Mouse (Mus musculus): ENCODE measurements around the gene Prcd.
"Not testable (repeated sequence)": the region's sequence is repeated elsewhere in the genome, so short reads cannot be mapped to it uniquely, and the experiment has no call there.

Gene Prcd

GRCm38 (mm10) chr11:116668381-116668825 is 15.1 kb downstream of the Prcd start:
- no peak for DNase-seq (ENCODE audit: low read depth, low spot score)

DNA sequence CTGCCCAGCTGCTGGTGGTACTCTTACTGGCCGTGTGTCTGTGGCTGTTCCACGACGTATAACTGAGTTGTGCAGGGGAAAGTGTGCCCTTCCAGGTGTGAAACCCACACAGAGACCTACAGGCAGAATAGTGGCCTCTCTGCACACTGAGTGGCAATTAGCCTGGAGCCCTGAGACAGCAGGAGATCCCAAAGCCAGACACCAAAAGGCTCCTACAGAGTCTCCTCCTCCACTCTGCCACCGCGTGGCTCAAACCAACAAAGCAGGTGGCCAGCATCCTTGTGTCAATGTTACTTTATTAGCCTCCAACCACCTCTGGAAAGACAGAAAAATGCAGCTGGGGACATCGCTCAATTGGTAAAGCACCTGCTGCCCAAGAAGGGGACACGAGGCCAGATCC is 15.5 kb downstream of the Prcd start:
- no peak for DNase-seq (ENCODE audit: low read depth, low spot score)

GRCm38 (mm10) chr11:116669316-116669715 is 16.0 kb downstream of the Prcd start:
- no peak for DNase-seq (ENCODE audit: low read depth, low spot score)

DNA sequence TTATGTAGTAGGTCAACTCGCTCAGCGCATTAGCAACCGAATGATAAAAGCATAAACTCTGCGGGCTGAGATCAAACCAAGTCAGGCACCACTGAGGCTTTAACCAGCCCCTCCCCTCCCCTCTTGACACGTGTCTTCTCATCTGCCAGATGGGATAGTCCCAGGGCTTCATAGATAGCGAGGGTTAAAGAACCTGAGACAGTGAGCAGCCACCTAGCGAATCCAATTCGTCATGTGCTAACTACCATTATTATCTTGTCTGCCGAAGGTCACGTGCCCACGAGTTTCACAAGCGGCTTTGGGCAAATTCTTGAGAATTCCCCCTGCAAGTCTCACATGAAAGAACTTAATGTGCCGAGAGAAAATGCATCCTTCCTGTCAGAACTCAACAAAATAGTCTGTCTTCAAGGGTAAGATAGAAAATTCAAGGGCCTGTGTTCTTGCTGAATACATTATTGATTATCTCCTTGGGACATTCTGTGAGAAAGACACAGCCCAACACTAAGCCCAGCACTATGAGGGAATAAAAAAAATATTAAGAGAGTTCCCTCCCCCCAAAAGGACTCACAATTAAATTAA is 16.5 kb downstream of the Prcd start:
- DNase-seq (ENCODE audit: low read depth, low spot score), result no peak

DNA sequence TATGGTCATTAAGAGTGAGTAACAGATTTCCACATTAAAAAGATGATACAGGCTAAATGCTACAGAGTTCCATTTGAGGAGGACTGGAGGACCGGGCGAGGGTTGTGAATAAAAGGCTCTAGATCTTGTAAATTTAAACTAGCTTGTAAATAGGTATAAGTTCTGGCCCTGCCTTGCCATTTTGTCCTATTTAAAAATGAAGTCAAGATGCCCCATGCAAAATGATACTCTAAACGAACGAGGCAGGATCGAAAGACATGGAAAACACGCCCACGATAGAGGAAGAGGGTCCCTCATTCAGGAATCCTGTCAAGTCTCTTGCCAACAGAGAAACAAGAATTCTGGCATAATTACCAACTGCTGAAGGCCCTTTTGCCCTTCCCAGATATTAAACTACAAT is 17.1 kb downstream of the Prcd start:
- DNase-seq (ENCODE audit: low read depth, low spot score), result no peak

DNA sequence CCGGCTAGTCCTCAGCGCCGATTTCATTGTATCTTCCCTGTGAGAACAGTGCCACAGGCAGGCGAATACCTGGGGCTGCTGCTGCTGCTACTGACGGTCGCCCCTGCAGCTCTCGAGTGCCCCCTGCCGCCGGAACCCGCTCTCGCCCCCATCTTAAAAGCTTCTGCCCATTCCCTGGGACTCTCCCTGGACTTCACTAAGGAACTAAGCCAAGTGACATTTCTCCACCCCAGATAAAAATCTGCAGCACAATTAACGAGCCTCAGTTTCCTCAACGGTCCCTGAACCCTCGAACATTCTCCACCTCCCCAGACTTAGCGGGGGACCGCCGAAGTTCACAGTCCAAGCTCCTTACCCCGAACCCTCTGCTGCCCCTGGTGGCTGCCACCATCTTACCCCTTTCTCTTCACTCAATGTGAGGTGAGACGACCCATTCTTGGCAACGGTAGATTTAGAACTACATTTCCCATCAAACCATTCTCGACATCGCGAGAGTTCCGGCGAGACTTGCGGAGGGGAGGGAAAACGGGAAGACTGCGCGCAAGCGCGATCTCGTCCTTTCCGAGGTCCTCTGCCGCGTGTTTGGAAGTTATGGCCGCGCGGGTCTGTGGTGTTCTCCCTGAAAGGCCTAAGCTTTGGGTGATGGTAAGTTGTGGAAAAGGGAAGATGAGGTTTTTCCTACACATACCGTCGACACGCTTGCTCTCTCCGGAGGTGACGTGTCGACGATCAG is 17.9 kb downstream of the Prcd start:
- peak; percentile 99 for DNase-seq (ENCODE audit: low read depth, low spot score)

DNA sequence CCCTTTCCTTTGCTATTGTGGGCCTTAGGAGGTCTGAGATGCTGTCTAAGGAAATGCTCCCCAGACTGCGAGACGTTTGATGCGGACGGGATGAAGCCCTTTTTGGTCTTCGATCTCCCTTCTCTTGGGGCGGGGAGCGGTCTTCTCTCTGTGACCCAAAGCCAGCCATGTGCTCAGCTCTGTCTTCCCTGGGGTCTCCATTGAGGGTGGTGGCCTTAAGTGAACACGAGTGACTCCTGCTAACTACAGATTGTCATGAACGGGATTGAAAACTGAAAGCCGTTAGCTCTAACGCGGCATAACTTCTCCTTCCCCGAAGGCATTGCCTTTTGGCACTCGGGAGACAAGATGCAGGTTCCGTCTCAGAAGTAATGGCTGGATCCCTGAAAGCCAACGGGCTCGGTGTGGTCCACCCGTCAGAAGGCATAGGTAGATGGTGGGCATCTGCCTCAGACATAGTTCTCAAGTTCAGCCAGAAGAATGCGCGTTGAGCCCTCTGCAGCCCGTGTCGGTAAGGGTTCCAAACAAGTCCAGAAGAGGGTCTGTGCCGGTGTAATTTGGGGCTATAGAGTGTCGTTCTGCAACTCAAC is 18.6 kb downstream of the Prcd start:
- no peak for DNase-seq (ENCODE audit: low read depth, low spot score)

DNA sequence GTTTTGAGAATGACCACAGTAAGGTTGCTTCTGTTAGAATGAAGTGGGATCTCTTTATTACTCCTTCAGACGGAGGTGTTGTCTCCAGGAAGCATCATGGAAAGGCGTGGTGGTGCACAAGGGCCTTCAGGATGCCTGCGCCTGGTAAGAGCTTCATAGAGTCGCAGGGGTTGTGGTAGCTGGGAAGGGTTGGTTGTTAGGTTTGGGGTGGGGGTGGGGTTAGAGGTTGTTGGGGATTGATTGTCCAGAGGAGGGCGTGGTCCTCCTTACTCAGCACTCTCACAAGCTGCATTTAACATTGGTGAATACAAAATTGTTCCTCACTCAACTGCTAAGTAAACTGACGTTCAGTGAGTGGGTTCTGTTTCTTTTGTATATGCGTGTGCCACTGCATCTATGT is 19.3 kb downstream of the Prcd start:
- DNase-seq (ENCODE audit: low read depth, low spot score), result no peak

- DNase-seq (ENCODE audit: low read depth, low spot score), result no peak
Observed at GRCm38 (mm10) chr11:116673410-116673809, 20.1 kb downstream of the Prcd start.

DNA sequence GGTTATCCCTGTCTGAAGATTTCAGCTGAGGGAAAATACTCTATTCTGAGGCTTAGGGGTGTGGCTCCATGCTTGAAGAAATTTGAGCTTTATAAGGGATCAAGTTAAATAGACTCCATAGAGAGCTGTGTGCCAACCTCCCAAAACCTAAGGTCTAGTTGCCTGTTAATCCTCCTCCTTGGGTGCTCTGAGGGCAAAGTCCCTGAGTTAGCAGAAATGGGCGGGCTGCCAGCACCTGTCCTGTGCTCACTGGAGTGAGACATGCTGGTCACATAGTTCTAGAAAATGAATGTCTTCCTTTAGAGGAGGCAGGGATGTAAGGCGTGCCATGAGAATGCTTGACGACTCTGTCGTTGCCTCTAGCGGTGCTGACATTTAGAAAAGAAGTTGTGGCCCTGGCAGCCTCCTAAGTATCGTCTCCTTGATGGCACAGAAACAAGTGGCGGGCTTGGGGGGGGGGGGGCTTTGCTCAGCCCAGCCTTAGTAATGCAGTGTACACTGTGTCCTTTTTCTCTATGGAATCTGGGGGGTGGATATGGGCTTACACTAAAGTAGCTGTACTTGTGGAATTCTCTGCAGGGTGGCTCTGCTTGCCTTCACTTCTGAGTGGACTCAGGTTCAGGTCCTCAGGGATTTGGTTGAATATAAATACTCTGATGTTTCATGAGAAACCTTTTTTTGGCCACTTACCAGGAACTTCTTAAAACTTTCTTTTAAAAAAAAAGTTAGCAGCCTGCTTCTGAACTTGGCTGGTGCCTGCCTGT is 21.5 kb downstream of the Prcd start:
- DNase-seq (ENCODE audit: low read depth, low spot score), result no peak

- not testable (repeated sequence) for DNase-seq (ENCODE audit: low read depth, low spot score)
Observed at GRCm38 (mm10) chr11:116675429-116675828, 22.1 kb downstream of the Prcd start.

DNA sequence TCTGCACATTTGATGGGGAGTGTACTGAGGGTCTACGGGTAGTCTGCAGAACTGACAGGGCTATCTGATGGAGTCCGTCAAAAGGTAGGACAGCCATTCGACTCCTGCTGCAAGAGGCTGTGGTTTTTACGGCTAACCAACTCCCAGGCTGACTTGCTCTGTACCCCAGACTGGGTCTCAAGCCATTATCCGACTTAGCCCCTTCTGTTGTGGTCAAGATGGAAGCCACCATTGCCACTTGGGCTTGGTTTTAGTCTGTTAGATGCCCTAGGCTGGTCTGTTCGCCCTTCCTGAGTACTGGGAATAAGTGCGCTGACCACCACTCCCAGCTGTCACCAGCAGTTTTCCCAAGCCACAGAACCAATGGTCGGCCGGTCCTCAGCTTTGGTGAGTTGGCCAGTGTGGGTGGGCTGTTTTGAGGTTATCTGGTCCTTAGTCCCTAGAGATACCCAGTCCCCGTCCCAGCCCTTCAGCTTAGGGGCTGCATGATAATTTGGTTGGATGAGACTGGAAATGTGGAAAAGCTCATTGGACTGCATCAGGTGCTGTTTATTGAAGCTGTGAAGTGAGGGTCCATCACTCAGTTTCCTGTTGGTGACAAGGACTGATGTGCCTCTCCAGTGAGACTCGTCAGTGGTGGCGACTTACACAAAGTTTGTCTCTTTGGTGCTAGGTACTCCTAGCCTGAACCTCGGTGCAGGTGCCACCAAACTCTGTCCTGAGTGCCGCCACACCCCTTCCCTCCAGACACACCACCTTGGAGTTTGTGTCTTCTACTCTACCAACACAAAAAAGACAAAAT is 23.0 kb downstream of the Prcd start:
- no peak for DNase-seq (ENCODE audit: low read depth, low spot score)

DNA sequence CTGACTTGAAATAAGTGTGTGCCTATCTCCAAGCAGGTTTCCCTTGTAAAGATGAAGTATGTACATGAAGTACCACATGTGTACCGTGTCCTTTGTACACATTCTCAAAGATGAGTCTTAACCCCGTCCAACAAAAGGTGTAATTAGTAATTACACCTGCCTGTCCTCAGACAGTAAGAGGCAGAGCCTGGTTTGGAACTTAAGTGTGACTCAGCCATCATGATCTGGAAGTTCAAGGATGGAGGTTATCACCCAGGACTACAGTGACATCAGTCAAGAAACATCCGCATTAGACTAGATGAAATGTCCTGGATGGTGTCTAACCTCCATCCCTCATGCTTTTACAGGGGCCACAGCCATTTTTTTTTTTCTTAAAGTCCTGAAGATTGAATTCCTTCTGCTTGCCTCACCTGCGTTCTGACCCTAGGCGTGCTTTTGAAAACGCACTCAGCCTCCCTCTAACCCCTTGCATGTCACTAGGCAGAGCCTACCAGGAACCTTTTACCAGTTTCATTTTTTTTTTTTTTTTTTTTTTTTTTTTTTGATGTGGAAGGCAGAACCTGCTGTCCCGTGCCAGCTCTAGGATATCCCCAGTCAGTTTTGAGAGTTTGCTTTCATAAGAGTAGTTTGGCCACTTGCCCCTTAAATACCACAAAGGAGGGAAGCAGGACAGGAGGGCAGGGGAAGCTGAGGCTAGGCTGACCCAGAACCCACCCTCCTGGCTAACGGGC is 24.5 kb downstream of the Prcd start:
- DNase-seq (ENCODE audit: low read depth, low spot score), result no peak

DNA sequence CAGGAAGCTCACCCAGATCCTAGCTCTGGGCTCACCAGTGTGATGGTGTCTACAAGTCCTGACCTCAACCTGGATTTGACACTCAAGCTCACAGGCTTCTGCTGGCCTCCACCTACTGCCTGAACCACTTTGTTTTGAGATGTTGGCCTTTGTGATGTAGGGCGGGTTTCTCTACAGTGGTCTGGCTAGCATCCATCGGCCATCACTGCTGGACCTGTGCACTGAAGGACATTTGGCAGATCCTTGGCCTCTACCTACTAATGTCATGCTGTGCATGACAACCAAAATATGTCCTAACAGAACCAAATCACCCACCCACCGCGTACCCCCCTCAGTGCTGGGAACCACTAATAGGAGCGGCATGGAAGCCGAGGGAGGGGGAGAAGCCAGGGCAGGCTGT is 25.8 kb downstream of the Prcd start:
- no peak for DNase-seq (ENCODE audit: low read depth, low spot score)

DNA sequence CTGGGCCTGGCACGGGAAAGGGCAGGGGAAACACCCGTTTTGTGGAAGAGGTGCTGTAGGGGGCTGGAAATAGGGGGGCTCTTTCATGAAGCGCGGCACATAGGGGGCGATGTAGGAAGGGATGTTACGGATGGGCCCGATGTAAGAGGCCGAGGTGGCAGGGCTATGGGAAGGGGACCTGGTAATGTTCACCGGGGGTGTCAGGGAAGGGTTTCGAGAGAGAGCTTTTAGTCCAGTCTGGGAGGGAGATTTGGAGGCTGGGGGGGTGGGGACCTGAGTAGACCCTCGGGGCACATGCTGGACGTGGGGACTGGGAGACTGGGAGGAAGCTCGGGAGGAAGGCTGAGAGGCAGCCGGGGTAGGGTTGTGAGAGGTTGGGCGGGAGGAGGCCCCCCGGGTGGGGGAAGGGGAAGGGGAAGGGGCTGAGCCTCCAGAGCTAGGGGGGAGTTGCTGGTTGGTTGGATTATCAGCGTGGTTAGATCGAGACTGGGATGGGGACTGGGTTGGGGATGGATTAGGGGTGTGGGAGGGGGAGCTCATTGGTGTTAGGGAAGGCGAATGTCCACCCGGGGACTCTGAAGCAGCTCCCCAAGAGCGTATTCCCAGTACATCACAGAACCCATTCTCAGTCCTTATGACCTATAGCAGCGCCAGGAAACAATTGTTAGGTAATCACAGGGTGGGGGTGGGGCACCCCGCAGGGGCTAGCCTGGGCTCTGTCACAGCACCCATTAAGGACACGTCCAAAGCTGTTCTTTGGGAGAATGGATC is 27.2 kb downstream of the Prcd start:
- DNase-seq (ENCODE audit: low read depth, low spot score), result no peak

DNA sequence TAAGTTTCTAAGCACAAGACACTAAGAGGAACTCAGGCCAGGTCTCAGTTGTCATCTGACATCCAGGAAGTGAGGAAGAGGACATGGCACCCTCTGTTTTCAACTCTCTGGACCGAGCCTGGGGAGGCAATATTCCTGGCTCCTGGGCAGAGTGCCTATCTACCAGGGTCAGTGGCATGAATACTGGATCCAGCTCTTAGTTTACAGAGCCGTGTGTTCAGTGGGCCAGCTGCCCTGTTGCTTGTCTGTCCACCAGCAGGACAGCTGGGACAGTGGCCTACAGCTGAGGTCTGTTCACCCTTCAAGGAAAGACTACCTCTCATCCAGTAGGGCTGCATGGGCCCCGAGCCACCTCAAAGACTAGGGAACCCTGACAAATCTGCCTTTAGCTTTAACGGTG is 27.8 kb downstream of the Prcd start:
- DNase-seq (ENCODE audit: low read depth, low spot score), result no peak

- no peak for DNase-seq (ENCODE audit: low read depth, low spot score)
Observed at GRCm38 (mm10) chr11:116682501-116683144, 29.3 kb downstream of the Prcd start.

GRCm38 (mm10) chr11:116683777-116684176 is 30.4 kb downstream of the Prcd start:
- DNase-seq (ENCODE audit: low read depth, low spot score), result no peak

DNA sequence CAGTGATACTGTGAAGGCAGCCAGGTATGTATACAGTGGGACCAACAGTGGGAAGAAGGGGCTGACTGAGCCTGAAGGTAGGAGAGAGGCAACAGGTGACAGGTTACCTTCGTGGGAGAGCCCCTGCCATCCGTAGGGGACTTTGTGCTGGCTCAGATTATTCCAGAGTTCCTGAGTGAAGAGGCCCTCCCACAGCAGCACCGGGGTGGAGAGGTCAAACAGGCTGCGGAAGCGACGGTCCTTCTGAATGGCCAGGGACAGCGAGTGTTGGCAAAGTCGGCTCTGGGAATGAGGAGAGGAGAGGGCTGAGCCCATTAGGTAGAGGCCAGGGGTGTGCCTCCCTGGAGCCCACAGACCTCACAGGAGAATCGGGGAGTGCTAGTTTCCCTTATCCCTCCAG is 32.4 kb downstream of the Prcd start:
- no peak for DNase-seq (ENCODE audit: low read depth, low spot score)

- DNase-seq (ENCODE audit: low read depth, low spot score), result no peak
Observed at GRCm38 (mm10) chr11:116687897-116688296, 34.6 kb downstream of the Prcd start.
